Mouse (Mus musculus): ENCODE measurements around the gene Cetn2. TPM values are rescaled to one million over a fixed set of nuclear protein-coding genes. Genes with fewer than 3 reads are reported as not detected.

Cetn2 gene
- polyA plus RNA-seq (2014; fragmentation: Nextera tagmentation; extraction: Ambion mirVana): 69.8 and 72.3 TPM in 2 replicates

DNA sequence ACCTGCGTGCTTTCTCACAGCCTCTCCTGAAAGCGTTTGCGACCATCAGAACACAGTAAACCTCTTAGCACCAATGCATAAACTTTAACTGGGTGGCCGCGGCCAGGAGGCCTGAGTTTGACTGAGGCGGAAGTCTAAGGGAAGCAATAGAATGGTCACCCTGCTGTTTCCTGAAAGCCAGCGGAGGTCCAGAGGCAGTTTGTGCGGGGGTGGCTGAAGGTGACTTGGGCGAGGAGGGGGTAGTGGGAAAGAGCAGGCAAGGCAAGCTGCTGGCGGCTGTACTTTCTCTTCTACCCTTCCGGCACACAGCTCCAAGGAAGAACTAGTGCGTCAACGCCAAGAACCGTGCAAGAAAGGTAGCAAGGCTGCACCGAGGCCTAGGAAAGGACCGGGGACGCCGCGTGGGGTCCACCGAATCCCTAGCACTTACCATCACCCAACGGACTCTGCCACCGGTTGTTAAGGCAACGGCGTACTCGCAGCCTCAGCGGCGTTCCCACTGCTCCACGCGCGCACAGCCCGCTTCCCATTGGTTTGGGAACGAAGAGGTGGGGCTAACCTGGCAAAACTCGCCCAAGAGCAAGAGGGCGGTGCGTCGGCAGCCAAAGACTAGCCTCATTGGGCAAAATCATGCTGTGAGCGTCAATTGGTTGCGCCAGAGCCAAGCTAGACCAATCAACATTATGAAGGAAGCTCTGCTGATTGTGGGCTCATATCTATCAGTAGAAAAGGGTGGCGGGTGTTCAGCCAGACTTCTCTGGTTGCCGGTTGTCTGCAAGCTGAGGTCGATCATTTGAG is at the start of gene Cetn2, which contains the start of gene Nsdhl:
Gene Cetn2, minus strand, starts transcription at position 528 of the 798 bp plus-strand sequence.
Gene Nsdhl, plus strand, starts transcription at position 674 of the 798 bp plus-strand sequence.
- peak; percentile 97 for ATAC-seq (replicated peaks; ENCODE audit: insufficient number of reproducible peaks, low FRiP score, low TSS enrichment)
- WGBS (ENCODE audit: insufficient replicate concordance): 17% methylated on average over 41 of the region's 41 CpGs
- peak within 1 kb of the TSS; percentile 57 for H3K4me3 ChIP-seq (ENCODE audit: low read depth, low read length)
- H3K9ac ChIP-seq (ENCODE audit: low read depth, low read length): peak within 1 kb of the TSS; percentile 65
- H3K4me1 ChIP-seq (ENCODE audit: control insufficient read depth, insufficient read depth, low read length): no peaks in the 10 kb centered on the region
- H3K27me3 ChIP-seq (ENCODE audit: control insufficient read depth, insufficient read depth, low read length): no peaks in the 10 kb centered on the region
- peak within 1 kb of the TSS; percentile 54 for H3K27ac ChIP-seq (ENCODE audit: low read depth, low read length)
- no peaks in the 10 kb centered on the region for H3K9me3 ChIP-seq (replicated peaks; ENCODE audit: control insufficient read depth, low read length)
- peak within 1 kb of the TSS; percentile 67 for H3K4me2 ChIP-seq
- H3K36me3 ChIP-seq (ENCODE audit: control insufficient read depth, insufficient read depth, low read length): no peaks in the 10 kb centered on the region

DNA sequence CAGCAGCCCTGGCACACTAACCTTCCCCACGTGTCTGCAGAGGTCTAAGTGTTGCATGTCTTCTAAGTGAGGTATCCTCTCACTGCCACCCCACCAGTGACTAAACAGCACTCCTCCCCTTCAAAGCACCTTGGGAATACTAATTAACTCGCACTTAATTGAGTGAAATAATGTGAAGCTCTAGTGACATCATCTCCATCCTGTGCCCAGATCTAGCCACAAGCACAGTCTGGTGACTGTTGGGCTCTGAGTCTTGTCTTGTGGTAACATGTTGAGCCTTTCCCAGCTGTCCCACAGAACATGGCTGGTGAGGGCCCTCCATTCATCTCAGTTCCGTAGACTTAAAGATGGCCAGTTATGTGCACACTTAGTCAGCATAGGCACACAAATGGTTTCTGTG is 44.5 kb upstream of the Cetn2 start:
- WGBS (ENCODE audit: insufficient replicate concordance): 74% methylated on average over 3 of the region's 3 CpGs
- no peak overlapping the region for H3K4me3 ChIP-seq (ENCODE audit: low read depth, low read length)
- ATAC-seq (replicated peaks; ENCODE audit: insufficient number of reproducible peaks, low FRiP score, low TSS enrichment): no peak
- no peaks in the 10 kb centered on the region for H3K27me3 ChIP-seq (ENCODE audit: control insufficient read depth, insufficient read depth, low read length)
- no peaks in the 10 kb centered on the region for H3K9me3 ChIP-seq (replicated peaks; ENCODE audit: control insufficient read depth, low read length)
- H3K36me3 ChIP-seq (ENCODE audit: control insufficient read depth, insufficient read depth, low read length): no peaks in the 10 kb centered on the region
- no peak overlapping the region for H3K4me2 ChIP-seq
- H3K9ac ChIP-seq (ENCODE audit: low read depth, low read length): no peak overlapping the region
- no peak overlapping the region for H3K27ac ChIP-seq (ENCODE audit: low read depth, low read length)
- no peaks in the 10 kb centered on the region for H3K4me1 ChIP-seq (ENCODE audit: control insufficient read depth, insufficient read depth, low read length)

DNA sequence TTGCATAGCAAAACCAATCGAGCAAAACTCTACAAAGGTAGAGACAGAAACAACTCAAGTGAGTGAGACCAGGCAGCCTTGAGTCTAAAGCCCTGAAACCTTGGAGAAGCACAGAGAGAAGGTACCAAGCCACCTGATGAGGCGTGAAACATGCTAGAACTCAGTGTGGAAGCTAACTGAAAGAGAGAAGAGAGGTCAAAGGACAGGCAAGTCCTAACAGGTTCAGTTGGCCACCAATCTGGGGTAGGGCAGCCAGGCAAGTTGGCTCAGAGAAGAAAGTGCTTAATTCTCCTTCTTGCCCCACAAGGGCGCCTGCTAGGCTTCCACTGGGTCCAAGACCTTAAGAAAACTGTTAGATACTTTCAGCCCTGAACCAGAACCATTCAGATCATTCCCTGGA is 43.3 kb upstream of the Cetn2 start:
- Histone ChIP-seq H3K27me3 (ENCODE audit: control insufficient read depth, insufficient read depth, low read length) (no peaks in the 10 kb centered on the region), H3K9ac (ENCODE audit: low read depth, low read length) (no peak overlapping the region), H3K4me2 (no peak overlapping the region), H3K4me1 (ENCODE audit: control insufficient read depth, insufficient read depth, low read length) (no peaks in the 10 kb centered on the region), H3K4me3 (ENCODE audit: low read depth, low read length) (no peak overlapping the region), H3K27ac (ENCODE audit: low read depth, low read length) (no peak overlapping the region), H3K36me3 (ENCODE audit: control insufficient read depth, insufficient read depth, low read length) (no peaks in the 10 kb centered on the region), H3K9me3 (replicated peaks; ENCODE audit: control insufficient read depth, low read length) (no peaks in the 10 kb centered on the region)
- WGBS (ENCODE audit: insufficient replicate concordance): 58% methylated on average over 3 of the region's 3 CpGs
- ATAC-seq (replicated peaks; ENCODE audit: insufficient number of reproducible peaks, low FRiP score, low TSS enrichment): no peak

DNA sequence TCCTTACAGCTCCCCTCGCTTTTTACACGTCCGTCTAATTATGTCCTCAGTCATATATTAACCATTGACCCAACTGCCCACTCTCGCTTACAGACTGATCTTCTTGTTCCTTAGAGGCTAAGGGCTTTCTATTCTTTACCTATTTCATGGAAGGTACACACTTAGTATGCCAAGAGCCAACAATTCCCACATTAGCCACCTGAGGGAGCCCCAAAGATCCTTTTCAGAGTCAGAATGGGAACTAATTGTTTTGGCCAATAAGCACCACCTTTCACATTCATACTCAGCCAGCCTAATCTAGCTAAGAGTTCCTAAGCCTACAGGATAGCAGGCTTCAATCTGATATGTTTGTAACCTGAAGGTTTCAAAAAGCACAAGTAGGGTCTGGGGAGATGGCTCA is 42.2 kb upstream of the Cetn2 start:
- no peak overlapping the region for H3K4me3 ChIP-seq (ENCODE audit: low read depth, low read length)
- no peak overlapping the region for H3K4me2 ChIP-seq
- no peak overlapping the region for H3K27ac ChIP-seq (ENCODE audit: low read depth, low read length)
- ATAC-seq (replicated peaks; ENCODE audit: insufficient number of reproducible peaks, low FRiP score, low TSS enrichment): no peak
- H3K36me3 ChIP-seq (ENCODE audit: control insufficient read depth, insufficient read depth, low read length): no peaks in the 10 kb centered on the region
- no peaks in the 10 kb centered on the region for H3K9me3 ChIP-seq (replicated peaks; ENCODE audit: control insufficient read depth, low read length)
- H3K9ac ChIP-seq (ENCODE audit: low read depth, low read length): no peak overlapping the region
- no peaks in the 10 kb centered on the region for H3K4me1 ChIP-seq (ENCODE audit: control insufficient read depth, insufficient read depth, low read length)
- no peaks in the 10 kb centered on the region for H3K27me3 ChIP-seq (ENCODE audit: control insufficient read depth, insufficient read depth, low read length)
- 74% methylated on average over 4 of the region's 4 CpGs for WGBS (ENCODE audit: insufficient replicate concordance)

DNA sequence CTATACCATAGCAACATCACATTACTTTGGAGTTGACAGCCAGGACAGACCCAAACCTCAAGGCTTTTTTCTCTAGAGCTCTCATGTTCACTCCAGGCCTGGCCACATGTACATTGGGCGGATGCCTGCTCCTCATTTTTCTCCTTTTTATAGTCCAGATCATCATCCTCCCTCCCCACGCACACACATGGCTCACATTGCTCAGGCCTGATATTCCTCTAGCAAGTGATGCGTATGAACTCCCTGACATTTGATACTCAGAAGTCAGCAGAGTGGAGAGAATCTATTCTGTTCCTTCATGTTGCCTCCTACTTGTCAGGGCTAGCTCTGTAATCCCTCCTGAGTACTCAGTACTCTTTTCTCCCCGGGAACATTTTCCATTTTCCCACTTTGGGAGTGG is 38.3 kb upstream of the Cetn2 start:
- Histone ChIP-seq H3K4me1 (ENCODE audit: control insufficient read depth, insufficient read depth, low read length) (no peaks in the 10 kb centered on the region), H3K27me3 (ENCODE audit: control insufficient read depth, insufficient read depth, low read length) (no peaks in the 10 kb centered on the region), H3K9me3 (replicated peaks; ENCODE audit: control insufficient read depth, low read length) (no peaks in the 10 kb centered on the region), H3K9ac (ENCODE audit: low read depth, low read length) (no peak overlapping the region), H3K27ac (ENCODE audit: low read depth, low read length) (no peak overlapping the region), H3K36me3 (ENCODE audit: control insufficient read depth, insufficient read depth, low read length) (no peaks in the 10 kb centered on the region), H3K4me3 (ENCODE audit: low read depth, low read length) (no peak overlapping the region), H3K4me2 (no peak overlapping the region)
- ATAC-seq (replicated peaks; ENCODE audit: insufficient number of reproducible peaks, low FRiP score, low TSS enrichment): no peak
- 86% methylated on average over 4 of the region's 4 CpGs for WGBS (ENCODE audit: insufficient replicate concordance)

DNA sequence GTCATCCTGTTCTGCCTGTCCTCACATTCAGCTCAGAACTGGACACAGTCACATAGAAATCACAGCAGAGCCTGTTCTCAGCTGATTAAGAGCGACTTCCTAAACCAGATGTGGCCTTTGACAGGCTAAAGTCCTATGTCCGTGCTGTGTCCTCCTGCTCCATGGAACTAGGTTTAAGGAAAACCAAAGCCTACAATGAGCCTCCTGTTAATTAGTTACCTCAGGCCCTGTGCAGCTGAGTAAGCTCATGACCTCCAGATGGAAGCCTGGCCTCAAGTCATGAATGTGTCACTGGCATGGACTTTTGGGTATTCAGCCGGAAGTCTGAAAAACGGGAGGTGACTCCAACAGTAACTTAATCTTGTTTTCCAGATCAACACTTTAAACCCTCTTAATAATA is 35.3 kb upstream of the Cetn2 start:
- Histone ChIP-seq H3K4me2 (no peak overlapping the region), H3K27me3 (ENCODE audit: control insufficient read depth, insufficient read depth, low read length) (no peaks in the 10 kb centered on the region), H3K9ac (ENCODE audit: low read depth, low read length) (no peak overlapping the region), H3K36me3 (ENCODE audit: control insufficient read depth, insufficient read depth, low read length) (no peaks in the 10 kb centered on the region; the same call in 1 of the 2 replicates), H3K9me3 (replicated peaks; ENCODE audit: control insufficient read depth, low read length) (no peaks in the 10 kb centered on the region), H3K4me3 (ENCODE audit: low read depth, low read length) (no peak overlapping the region), H3K4me1 (ENCODE audit: control insufficient read depth, insufficient read depth, low read length) (no peaks in the 10 kb centered on the region), H3K27ac (ENCODE audit: low read depth, low read length) (no peak overlapping the region)
- 77% methylated on average over 4 of the region's 4 CpGs for WGBS (ENCODE audit: insufficient replicate concordance)
- no peak for ATAC-seq (replicated peaks; ENCODE audit: insufficient number of reproducible peaks, low FRiP score, low TSS enrichment)

DNA sequence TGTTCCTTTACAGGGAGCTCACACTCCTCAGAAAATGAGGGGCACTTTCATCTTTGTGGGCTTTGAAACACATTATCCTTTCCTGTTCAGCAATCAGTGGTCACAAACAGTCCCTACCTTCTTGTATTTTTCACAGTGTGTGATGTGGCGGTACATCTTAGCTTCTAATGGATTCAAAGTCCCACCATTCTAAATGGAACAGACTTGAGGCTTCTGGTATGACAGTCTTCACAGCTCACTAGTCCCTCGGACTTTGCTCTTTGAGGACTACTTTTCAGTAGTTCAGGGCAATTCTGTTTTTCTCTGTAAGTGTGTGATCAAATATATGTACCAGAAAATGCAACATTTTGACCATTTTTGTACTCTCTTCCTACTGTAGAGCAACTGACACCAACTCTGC is 3.2 kb upstream of the Cetn2 start:
- 73% methylated on average over 2 of the region's 2 CpGs for WGBS (ENCODE audit: insufficient replicate concordance)

DNA sequence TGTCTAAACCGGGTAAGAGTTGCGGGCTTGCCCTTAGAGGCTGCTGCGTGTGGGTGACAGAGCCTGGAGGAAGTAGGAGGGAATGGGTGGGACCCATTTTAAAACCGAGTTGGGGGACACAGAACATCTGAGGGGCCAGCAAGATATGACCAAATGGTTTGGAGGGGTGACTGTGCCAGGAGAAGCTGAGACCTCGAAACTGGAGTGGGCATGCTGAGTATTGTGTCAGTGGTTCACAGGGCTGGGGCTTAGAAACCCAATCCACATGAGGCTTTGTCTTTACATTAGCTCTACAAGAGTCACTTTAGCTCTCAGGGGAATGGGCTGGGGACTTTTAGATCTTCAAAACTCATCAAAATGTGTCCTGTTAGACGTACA is 460 bp upstream of the Cetn2 start:
- ATAC-seq (replicated peaks; ENCODE audit: insufficient number of reproducible peaks, low FRiP score, low TSS enrichment): no peak
- Histone ChIP-seq H3K27ac (ENCODE audit: low read depth, low read length) (peak overlapping the region; percentile 54), H3K27me3 (ENCODE audit: control insufficient read depth, insufficient read depth, low read length) (no peaks in the 10 kb centered on the region), H3K36me3 (ENCODE audit: control insufficient read depth, insufficient read depth, low read length) (no peaks in the 10 kb centered on the region; the same call in 1 of the 2 replicates), H3K9ac (ENCODE audit: low read depth, low read length) (peak overlapping the region; percentile 65), H3K4me2 (peak overlapping the region; percentile 67), H3K4me3 (ENCODE audit: low read depth, low read length) (peak overlapping the region; percentile 57), H3K4me1 (ENCODE audit: control insufficient read depth, insufficient read depth, low read length) (no peaks in the 10 kb centered on the region), H3K9me3 (replicated peaks; ENCODE audit: control insufficient read depth, low read length) (no peaks in the 10 kb centered on the region)
- WGBS (ENCODE audit: insufficient replicate concordance): 13% methylated on average over 6 of the region's 6 CpGs

More for the DNA sequence above, 3.2 kb upstream of the Cetn2 start:
- Histone ChIP-seq H3K9me3 (replicated peaks; ENCODE audit: control insufficient read depth, low read length) (no peaks in the 10 kb centered on the region), H3K4me3 (ENCODE audit: low read depth, low read length) (no peak overlapping the region), H3K36me3 (ENCODE audit: control insufficient read depth, insufficient read depth, low read length) (no peaks in the 10 kb centered on the region; the same call in none of the 2 replicates), H3K27me3 (ENCODE audit: control insufficient read depth, insufficient read depth, low read length) (no peaks in the 10 kb centered on the region), H3K4me2 (no peak overlapping the region), H3K4me1 (ENCODE audit: control insufficient read depth, insufficient read depth, low read length) (no peaks in the 10 kb centered on the region), H3K9ac (ENCODE audit: low read depth, low read length) (no peak overlapping the region), H3K27ac (ENCODE audit: low read depth, low read length) (no peak overlapping the region)
- ATAC-seq (replicated peaks; ENCODE audit: insufficient number of reproducible peaks, low FRiP score, low TSS enrichment): no peak

DNA sequence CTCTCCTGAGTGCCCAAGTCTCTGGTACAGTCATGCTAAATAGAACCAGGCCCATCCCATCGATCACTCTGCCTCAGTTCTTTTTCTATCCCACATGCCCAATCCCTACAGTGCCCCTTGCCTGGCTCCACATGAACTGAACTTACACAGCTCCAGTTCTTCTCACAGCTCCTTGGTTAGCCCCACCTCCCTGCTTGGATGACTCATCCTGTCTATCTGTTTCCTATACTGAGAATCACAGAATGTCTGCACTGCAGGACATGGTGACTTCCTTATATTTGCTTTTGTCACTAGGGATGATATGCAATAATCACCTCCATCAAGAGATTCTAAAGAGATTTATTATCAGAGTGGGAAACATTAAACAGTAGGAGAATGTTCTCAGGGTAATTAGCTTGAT is 6.6 kb downstream of the Cetn2 start:
- ATAC-seq (replicated peaks; ENCODE audit: insufficient number of reproducible peaks, low FRiP score, low TSS enrichment): no peak
- 62% methylated on average over 1 of the region's 1 CpGs for WGBS (ENCODE audit: insufficient replicate concordance)
- Histone ChIP-seq H3K4me2 (no peak overlapping the region), H3K36me3 (ENCODE audit: control insufficient read depth, insufficient read depth, low read length) (no peaks in the 10 kb centered on the region), H3K9ac (ENCODE audit: low read depth, low read length) (no peak overlapping the region), H3K4me1 (ENCODE audit: control insufficient read depth, insufficient read depth, low read length) (no peaks in the 10 kb centered on the region), H3K27ac (ENCODE audit: low read depth, low read length) (no peak overlapping the region), H3K4me3 (ENCODE audit: low read depth, low read length) (no peak overlapping the region), H3K27me3 (ENCODE audit: control insufficient read depth, insufficient read depth, low read length) (no peaks in the 10 kb centered on the region), H3K9me3 (replicated peaks; ENCODE audit: control insufficient read depth, low read length) (no peaks in the 10 kb centered on the region)

Measured in heart, embryonic 11.5 days (tissue).